Mouse (Mus musculus) olfactory bulb, adult 2 months (tissue): ENCODE results near the gene Mroh8.

Source experiments
- CTCF ChIP-seq: fragments of 200-500 bp; IDR thresholded peaks from 2 replicates; pipeline ENCODE4 v1.5.1; 2012; ENCODE audit warnings: low read depth, mild to moderate bottlenecking, low read length, moderate library complexity; ENCODE audit not compliant: insufficient read depth
- POLR2A ChIP-seq: fragments of 200-500 bp; IDR thresholded peaks from 2 replicates; pipeline ENCODE4 v1.6.1; 2012; ENCODE audit warnings: mild to moderate bottlenecking, low read depth, low read length, moderate library complexity; ENCODE audit not compliant: insufficient read depth

DNA sequence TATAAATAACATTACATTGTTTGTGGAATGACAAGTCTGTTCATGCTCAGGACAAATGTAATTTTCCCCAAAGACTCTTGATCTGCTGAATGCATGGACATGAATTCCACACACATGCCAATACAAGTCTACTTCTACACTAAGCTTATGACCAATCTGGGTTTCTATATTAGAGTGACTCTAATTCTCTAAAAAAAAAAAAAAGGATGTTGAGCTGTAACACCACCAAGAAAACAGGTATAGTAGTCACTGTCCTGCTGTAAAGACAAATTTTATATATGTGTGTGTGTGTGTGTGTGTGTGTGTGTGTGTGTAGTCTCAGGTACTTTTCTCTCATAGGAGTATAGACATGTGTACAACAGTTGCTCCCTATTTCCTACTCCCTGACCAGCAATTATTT is 76.3 kb downstream of the Mroh8 start:
- no peak for TF ChIP-seq CTCF
- no peak for TF ChIP-seq POLR2A
